Mouse (Mus musculus) liver, adult 2 months (tissue): ENCODE data around the gene Cdc42bpa.

Source experiments
- CTCF ChIP-seq: fragments of 200-500 bp; IDR thresholded peaks from 2 replicates; pipeline ENCODE4 v1.5.1; 2011; ENCODE audit warnings: low read depth, low read length, control low read depth
- POLR2A ChIP-seq: fragments of 200-500 bp; IDR thresholded peaks from 2 replicates; pipeline ENCODE4 v1.6.1; 2011; ENCODE audit warnings: low read length, control low read depth; ENCODE audit not compliant: insufficient read depth; ENCODE audit errors: extremely low read depth

GRCm38 (mm10) chr1:180170071-180170470 lies 209.8 kb downstream of the Cdc42bpa start:
- TF ChIP-seq POLR2A = no peak
- no peak for TF ChIP-seq CTCF
